Mouse (Mus musculus) gastrocnemius, adult 2 months (tissue): ENCODE data around the gene Cybrd1. TPM values are rescaled to one million over a fixed set of nuclear protein-coding genes. Genes with fewer than 3 reads are reported as not detected.

Experiments
- DNase-seq: peaks from one replicate; pipeline ENCODE4 v3.0.0; 2022
- H3K27ac ChIP-seq: fragments of 200-600 bp; 2 replicates; pipeline ENCODE4 v1.8.1; 2022; ENCODE audit warnings: mild to moderate bottlenecking
- H3K4me3 ChIP-seq: fragments of 200-600 bp; 2 replicates; pipeline ENCODE4 v1.8.1; 2022; ENCODE audit warnings: mild to moderate bottlenecking, moderate library complexity
- CTCF ChIP-seq: fragments of 200-600 bp; IDR thresholded peaks from 2 replicates; pipeline ENCODE4 v1.8.1; 2022; ENCODE audit warnings: antibody characterized with exemption, mild to moderate bottlenecking, moderate library complexity
- intact Hi-C: fragments of 180-260 bp; cut with DNase I; formaldehyde crosslinking; loops from one replicate; pipeline ENCODE4 v1.15.1; 2025
- total RNA-seq, 2 experiments: library from RNA; stranded (reverse); gene quantifications; 2 replicates each; pipeline ENCODE4 v1.2.3; 2021

Gene Cybrd1
- total RNA-seq, 2 experiments from 2014 or later: 0.20 to 0.59 TPM

- intact Hi-C loops: no loop called here
- no peak for DNase-seq
- Histone ChIP-seq H3K4me3 (no peak overlapping the region), H3K27ac (no peak overlapping the region)
- TF ChIP-seq CTCF: no peak
Observed at GRCm38 (mm10) chr2:71161558-71161957, 43.8 kb downstream of the Cybrd1 start.

- Histone ChIP-seq H3K4me3 (no peak overlapping the region), H3K27ac (no peak overlapping the region)
- TF ChIP-seq CTCF: no peak
- no peak for DNase-seq
- intact Hi-C loops: no loop called here
Observed at GRCm38 (mm10) chr2:71162831-71163621, 45.3 kb downstream of the Cybrd1 start.

DNA sequence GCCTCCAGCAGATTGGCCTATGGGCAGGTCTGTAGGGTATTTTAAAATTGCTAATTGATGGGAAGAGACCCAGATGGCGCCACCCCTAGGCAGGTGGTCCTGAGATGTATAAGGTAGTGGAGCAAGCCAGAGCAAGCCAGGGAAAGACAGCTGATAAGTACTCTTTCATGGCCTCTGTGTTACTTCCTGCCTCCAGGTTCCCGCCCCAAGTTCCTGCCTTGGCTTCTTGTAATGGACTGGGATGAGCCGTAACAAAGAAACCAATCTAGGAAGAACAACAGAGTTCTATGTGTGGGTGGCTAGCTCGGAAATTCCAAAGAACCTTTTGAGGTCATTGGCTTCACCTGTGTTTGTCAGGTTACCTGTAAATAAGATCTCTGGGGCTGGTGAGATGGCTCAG is 49.5 kb downstream of the Cybrd1 start:
- TF ChIP-seq CTCF: no peak
- intact Hi-C loops: no loop called here

DNA sequence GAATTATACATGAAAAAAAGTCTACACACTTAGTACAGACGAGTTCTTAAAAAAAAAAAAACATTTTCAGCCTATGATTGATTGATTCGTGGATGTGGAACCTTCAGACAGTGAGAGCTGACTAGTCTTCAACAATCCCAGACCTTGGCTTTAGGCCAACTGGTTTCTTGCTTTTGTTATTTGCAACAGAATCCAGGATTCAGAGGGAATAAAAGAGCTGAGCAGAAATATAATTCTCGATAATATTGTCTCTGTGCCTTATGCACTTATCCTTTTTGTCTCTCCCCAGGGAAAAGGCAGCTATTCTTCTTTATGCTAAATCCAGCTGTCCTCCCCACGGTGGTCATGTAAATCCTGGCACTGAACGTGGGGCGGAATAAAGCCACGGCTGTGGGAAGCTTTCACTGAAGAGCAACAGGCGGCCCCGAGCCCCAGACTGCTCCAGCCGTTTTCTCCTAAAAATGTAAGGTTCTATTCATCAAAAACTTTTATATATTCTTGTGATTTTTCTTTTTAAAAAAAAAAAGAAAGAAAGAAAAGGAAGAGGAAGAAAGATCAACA is 50.8 kb downstream of the Cybrd1 start:
- TF ChIP-seq CTCF: no peak
- intact Hi-C loops: no loop called here
- H3K27ac ChIP-seq: no peak overlapping the region
- no peak for DNase-seq
- no peak overlapping the region for H3K4me3 ChIP-seq

More for the DNA sequence above, 49.5 kb downstream of the Cybrd1 start:
- DNase-seq: no peak
- Histone ChIP-seq H3K4me3 (no peak overlapping the region), H3K27ac (no peak overlapping the region)

GRCm38 (mm10) chr2:71173031-71173430 is 55.3 kb downstream of the Cybrd1 start:
- H3K27ac ChIP-seq: no peak overlapping the region
- intact Hi-C loops: no loop called here
- no peak for DNase-seq
- H3K4me3 ChIP-seq: no peak overlapping the region
- TF ChIP-seq CTCF: no peak

GRCm38 (mm10) chr2:71176329-71177249 is 58.9 kb downstream of the Cybrd1 start:
- TF ChIP-seq CTCF: no peak
- intact Hi-C loops: no loop called here
- Histone ChIP-seq H3K4me3 (no peak overlapping the region), H3K27ac (no peak overlapping the region)
- no peak for DNase-seq

DNA sequence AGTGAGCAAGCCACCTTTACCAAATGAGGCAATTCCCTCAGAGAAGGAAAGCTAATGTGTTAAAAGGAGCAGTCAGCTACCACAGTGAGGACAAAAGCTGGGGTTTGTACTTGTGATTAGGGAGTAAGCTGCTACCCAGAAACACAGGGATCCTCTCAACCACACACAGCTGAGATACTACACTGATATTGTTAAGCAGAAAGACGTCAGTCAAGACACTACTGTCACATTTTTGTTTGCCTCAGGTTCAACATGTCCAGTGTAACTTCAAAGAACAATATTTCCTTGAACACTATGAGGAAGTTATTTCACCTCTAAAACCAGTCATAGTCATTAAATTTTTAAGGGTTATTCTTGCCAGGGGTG is 59.5 kb downstream of the Cybrd1 start:
- Histone ChIP-seq H3K4me3 (no peak overlapping the region), H3K27ac (no peak overlapping the region)
- DNase-seq: no peak
- intact Hi-C loops: no loop called here
- no peak for TF ChIP-seq CTCF

GRCm38 (mm10) chr2:71177760-71178159 is 60.0 kb downstream of the Cybrd1 start:
- DNase-seq: no peak
- Histone ChIP-seq H3K4me3 (no peak overlapping the region), H3K27ac (no peak overlapping the region)
- intact Hi-C loops: no loop called here
- TF ChIP-seq CTCF: no peak

GRCm38 (mm10) chr2:71179716-71180115 is 62.0 kb downstream of the Cybrd1 start:
- no peak for TF ChIP-seq CTCF
- intact Hi-C loops: no loop called here
- DNase-seq: no peak
- Histone ChIP-seq H3K27ac (no peak overlapping the region), H3K4me3 (no peak overlapping the region)

- DNase-seq: no peak
- Histone ChIP-seq H3K4me3 (no peak overlapping the region), H3K27ac (no peak overlapping the region)
- intact Hi-C loops: no loop called here
- no peak for TF ChIP-seq CTCF
Observed at GRCm38 (mm10) chr2:71180566-71181217, 63.0 kb downstream of the Cybrd1 start.

- intact Hi-C loops: no loop called here
- no peak for TF ChIP-seq CTCF
- no peak overlapping the region for H3K27ac ChIP-seq
- no peak for DNase-seq
- no peak overlapping the region for H3K4me3 ChIP-seq
Observed at GRCm38 (mm10) chr2:71187950-71188349, 70.2 kb downstream of the Cybrd1 start.

DNA sequence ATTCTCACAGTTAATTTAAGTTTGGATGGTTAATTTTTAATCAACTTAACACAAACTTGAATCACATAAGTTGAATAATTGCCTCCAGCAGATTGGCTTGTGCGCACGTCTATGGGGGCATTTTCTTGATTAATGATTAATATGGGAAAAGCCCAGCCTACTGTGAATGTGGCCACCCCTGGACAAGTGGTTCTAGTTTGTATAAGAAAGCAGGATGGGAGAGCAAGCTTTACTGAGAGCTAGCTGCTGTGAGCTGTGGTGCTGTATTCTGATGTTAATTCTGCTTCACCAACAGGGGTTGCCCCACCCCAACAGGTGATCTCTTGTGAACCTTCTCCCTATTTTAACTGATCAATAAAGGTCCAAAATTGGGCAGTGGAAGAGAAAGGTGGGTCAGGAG is 71.1 kb downstream of the Cybrd1 start:
- no peak for TF ChIP-seq CTCF
- Histone ChIP-seq H3K4me3 (no peak overlapping the region), H3K27ac (no peak overlapping the region)
- intact Hi-C loops: no loop called here
- no peak for DNase-seq
